Mouse (Mus musculus) ovary, postnatal 10 days (tissue): ENCODE results near the gene Tbc1d12.
A peak's percentile ranks its signal among the peaks of the same experiment; 100 is the strongest.
"Not testable (repeated sequence)": the region's sequence is repeated elsewhere in the genome, so short reads cannot be mapped to it uniquely, and the experiment has no call there.

Source experiments
- DNase-seq: peaks from one replicate; pipeline ENCODE4 v3.0.0; 2022; ENCODE audit warnings: low spot score

Tbc1d12 gene

DNA sequence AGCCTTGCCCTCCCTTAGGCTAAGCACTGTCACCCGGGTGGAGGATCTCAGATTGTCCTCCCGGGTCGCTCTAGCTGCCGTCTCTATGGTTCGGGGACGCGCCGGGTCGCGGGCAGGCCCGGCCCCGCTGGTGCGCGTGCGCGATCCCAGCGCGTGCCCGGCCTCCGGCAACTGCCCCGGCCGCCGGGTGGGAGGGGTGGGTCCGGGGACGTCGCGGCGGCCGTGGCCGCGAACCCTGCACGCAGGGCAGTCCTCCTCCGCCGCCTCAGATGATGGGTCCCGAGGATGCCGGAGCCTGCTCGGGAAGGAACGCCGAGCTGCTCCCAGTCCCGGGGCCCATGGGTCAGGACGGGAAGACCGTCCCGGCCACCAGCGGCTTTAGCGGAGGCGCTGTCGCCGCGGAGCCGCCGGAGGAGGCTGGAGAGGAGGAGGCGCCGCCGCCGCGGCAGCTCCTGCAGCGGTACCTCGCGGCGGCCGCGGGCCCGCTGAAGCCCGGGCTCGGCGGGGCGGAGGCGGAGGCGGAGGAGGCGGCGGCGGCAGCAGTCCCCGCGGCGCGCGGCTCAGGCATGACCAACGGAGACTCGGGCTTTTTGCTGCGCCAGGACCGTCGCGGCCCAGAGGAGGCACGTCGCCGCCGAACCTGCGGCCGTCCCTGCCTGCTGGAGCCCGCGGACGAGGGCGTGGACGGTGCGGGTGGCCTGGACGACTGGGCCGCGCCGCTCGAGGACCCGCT, at the start of gene Tbc1d12:
Gene Tbc1d12 (plus strand): TSS at position 142 of the 733 bp plus-strand sequence.
- DNase-seq, result peak; percentile 87

GRCm38 (mm10) chr19:38787756-38788155, 48.6 kb upstream of the Tbc1d12 start:
- no peak for DNase-seq

GRCm38 (mm10) chr19:38793563-38794045, 42.8 kb upstream of the Tbc1d12 start:
- no peak for DNase-seq

GRCm38 (mm10) chr19:38796546-38796945, 39.8 kb upstream of the Tbc1d12 start:
- no peak for DNase-seq

DNA sequence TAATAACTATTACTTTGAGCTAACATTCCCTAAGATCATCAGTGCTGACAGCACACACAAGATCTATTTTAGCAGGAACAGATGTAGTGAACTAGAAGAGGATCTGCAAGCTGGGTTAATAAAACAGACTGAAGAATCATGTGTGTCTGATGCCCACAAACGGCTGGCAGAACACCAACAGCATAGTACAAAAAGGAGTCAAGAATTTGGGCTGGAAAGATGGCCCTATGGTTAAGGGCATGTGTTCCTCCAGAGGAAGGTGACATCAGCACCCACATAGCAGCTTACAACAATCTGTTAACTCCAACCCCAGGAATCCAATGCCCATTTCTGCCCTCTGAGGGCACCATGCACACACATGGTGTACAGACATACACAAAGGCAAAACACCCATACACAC, 38.1 kb upstream of the Tbc1d12 start:
- no peak for DNase-seq

GRCm38 (mm10) chr19:38798801-38799200, 37.6 kb upstream of the Tbc1d12 start:
- DNase-seq, result no peak

- DNase-seq, result no peak
These were observed 18.2 kb upstream of the Tbc1d12 start for GRCm38 (mm10) chr19:38818191-38818590.

DNA sequence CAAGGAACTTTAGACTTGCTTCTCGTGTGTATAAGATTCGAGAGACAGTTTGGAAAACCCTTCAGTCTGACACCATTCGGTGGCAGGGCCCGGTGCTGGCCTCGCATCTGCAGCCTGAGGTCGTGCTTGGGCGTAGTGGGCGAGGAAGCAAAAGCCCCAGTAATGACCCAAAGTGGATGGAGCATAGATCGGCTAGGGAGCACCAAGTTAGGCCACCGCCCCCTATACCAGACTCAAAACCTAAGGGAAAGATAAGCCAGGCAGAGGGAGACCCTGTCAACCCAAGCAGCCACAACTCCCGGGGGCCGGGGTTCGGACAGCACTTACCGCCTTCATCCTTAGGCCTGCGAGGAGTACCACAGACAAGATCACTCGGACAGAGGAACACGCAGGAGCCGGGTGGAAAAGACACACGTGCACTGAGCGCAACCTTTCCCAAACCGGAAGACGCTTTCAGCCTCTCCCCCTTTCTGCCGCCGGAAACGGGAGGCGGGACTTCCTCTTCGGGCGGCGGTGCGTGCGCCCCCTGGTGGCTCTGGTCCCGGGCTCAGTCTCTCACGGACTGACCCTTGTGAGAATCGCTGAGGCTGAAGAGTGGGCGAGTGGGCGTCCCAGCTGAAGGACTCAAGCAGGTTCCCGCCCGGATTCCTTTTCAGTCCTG, 17.5 kb upstream of the Tbc1d12 start, which contains the start of gene Noc3l:
Gene Noc3l (minus strand): TSS at position 472 of the 661 bp plus-strand sequence.
- peak; percentile 94 for DNase-seq

DNA sequence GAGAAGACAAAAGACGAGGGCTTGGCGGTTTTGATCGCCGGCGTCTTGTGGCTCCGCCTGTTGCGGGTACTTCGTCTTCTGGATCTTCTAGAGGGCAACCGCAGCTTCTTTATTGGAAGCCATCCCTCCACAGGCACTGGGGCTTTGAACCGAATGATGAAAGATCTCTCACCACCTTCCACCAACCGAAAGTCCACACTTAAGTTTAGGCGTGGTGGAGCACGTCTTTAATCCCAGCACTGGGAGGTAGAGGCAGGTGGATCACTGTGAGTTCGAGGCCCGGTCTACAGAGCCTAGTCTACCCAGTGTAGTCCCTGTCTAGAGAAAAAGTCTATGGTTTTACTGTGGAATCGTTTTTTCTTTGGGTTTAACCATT, 17.0 kb upstream of the Tbc1d12 start:
- DNase-seq, result no peak

GRCm38 (mm10) chr19:38820186-38820804, 16.1 kb upstream of the Tbc1d12 start:
- no peak for DNase-seq

DNA sequence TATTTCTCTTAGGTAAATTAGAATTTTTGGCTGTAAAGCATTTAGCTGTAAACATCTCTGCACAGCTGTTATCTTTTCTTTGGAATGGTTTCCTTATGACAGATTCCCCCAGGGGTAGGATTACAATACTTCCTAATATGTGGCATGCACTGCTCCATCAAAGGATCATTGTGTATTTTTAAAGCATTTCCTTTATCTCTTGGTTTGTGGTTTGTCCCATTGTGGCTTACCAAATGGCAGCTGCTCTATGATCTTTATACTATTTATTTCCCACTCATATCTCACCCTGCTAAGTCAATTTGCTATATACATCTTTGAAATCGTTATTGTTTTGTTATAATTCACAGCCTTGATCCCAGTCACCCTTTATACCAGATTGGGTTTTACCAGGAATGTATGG, 3.2 kb upstream of the Tbc1d12 start:
- DNase-seq, result no peak

- DNase-seq, result no peak
These were observed 318 bp upstream of the Tbc1d12 start for GRCm38 (mm10) chr19:38836084-38836437.

- peak; percentile 42 for DNase-seq
These were observed 827 bp downstream of the Tbc1d12 start for GRCm38 (mm10) chr19:38837171-38837641.

GRCm38 (mm10) chr19:38844817-38845216, 8.4 kb downstream of the Tbc1d12 start:
- DNase-seq, result no peak

DNA sequence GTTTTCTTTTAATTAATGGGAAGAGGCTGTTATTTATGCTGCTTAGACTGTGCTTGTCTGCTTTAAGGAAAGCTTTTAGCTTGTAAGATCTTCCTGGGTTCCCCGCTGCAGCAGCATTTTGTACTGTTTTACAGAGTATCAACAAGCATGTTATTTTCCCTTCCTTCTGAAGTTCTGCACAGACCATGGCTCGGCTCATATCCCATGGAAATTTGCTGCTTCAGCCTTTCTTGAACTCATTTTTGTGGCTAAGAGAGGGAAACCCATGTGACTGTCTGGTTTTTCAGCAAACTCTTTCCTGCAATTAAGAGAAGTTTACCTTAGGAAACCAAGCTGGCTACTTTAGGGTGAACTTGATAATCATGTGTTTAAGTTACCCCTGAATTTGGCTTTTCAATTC, 10.0 kb downstream of the Tbc1d12 start:
- DNase-seq, result no peak

GRCm38 (mm10) chr19:38858224-38858623, 21.8 kb downstream of the Tbc1d12 start:
- no peak for DNase-seq

- DNase-seq, result no peak
These were observed 26.1 kb downstream of the Tbc1d12 start for GRCm38 (mm10) chr19:38862523-38862922.

- not testable (repeated sequence) for DNase-seq
These were observed 38.4 kb downstream of the Tbc1d12 start for GRCm38 (mm10) chr19:38874825-38875224.

DNA sequence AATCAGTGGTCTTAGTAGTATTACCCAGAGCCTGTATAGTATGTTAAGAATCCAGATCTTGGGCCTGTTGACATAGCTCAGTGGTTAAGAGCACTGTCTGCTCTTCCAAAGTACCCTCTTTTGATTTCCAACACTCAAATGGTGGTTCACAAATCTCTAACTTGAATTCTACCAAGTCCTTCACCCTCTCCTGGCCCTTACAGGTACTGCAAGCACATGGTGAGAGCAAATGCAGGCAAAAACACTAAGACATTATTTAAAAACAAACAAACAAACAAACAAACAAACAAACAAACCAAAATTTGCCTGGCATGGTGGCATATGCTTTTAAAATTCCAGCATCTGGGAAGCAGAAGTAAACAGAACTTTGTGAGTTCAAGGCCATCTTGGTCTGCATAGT, 43.9 kb downstream of the Tbc1d12 start:
- no peak for DNase-seq

GRCm38 (mm10) chr19:38901146-38902135, 65.1 kb downstream of the Tbc1d12 start:
- DNase-seq, result no peak

DNA sequence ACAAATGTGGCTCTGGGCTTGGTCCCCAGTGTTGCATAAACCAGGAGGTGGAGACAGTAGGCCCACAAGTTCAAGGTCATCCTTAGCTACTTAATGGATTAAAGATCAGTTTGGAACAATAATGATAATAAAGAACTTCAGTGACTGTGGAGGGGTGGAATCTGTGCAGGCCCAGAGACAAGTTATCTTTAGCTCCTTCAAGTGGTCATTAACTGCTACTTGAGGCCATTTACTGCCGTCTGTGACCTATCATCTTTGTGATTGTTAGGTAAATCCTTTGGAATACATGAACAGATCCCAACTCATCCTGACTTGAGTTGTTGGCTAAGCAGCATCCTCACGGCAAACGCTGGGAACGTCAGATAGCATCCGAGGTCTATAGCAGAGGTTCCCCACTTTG, 66.1 kb downstream of the Tbc1d12 start:
- DNase-seq, result no peak

GRCm38 (mm10) chr19:38913786-38914185, 77.4 kb downstream of the Tbc1d12 start:
- DNase-seq, result no peak
